Mouse (Mus musculus): ENCODE measurements around the gene Mogat1. TPM values are rescaled to one million over a fixed set of nuclear protein-coding genes. Genes with fewer than 3 reads are reported as not detected.

Mogat1 gene
- polyA plus RNA-seq, 1 experiment from 2014 or later = 0.37 TPM

Other genes with a start within 250 kb of the Mogat1 start
- gene Sgpp2, start 200.6 kb upstream of the Mogat1 start, polyA plus RNA-seq (2015; fragmentation: Nextera tagmentation; extraction: Ambion mirVana) = 19.5 and 22.5 TPM in 2 replicates
- gene Farsb, start 22.1 kb upstream of the Mogat1 start, polyA plus RNA-seq (2015; fragmentation: Nextera tagmentation; extraction: Ambion mirVana) = 140 and 150 TPM in 2 replicates
- gene BC035947, start 1.2 kb downstream of the Mogat1 start, polyA plus RNA-seq (2015; fragmentation: Nextera tagmentation; extraction: Ambion mirVana) = 0.08 and 0.18 TPM in 2 replicates
- 61.0 and 61.9 TPM in 2 replicates for gene Acsl3, start 146.8 kb downstream of the Mogat1 start, polyA plus RNA-seq (2015; fragmentation: Nextera tagmentation; extraction: Ambion mirVana)
- gene Utp14b, start 147.0 kb downstream of the Mogat1 start, polyA plus RNA-seq (2015; fragmentation: Nextera tagmentation; extraction: Ambion mirVana) = 3.0 and 3.6 TPM in 2 replicates